Mouse (Mus musculus) spleen, adult 2 months (tissue): Measurements from ENCODE around the gene Syt6. TPM values are rescaled to one million over a fixed set of nuclear protein-coding genes. Genes with fewer than 3 reads are reported as not detected.
A peak's percentile ranks its signal among the peaks of the same experiment; 100 is the strongest.

Experiments
- DNase-seq, 2 experiments: peaks; one replicate each; pipeline versions ENCODE4 v3.0.0 to v3.0.0-alpha.2; 2012 to 2021; ENCODE audit warnings: low spot score in 2 of 2, low read depth in 1 of 2
- H3K27ac ChIP-seq: fragments of 200-500 bp; 2 replicates; pipeline ENCODE4 v1.5.1; 2012; ENCODE audit warnings: low read length, inconsistent platforms; ENCODE audit not compliant: insufficient read depth
- H3K27me3 ChIP-seq: fragments of 200-500 bp; 2 replicates; pipeline ENCODE4 v1.6.1; 2012; ENCODE audit warnings: mild to moderate bottlenecking, moderate library complexity, low read length, inconsistent platforms; ENCODE audit not compliant: control insufficient read depth, insufficient read depth
- H3K36me3 ChIP-seq: fragments of 200-500 bp; 2 replicates; pipeline ENCODE4 v1.6.1; 2012; ENCODE audit warnings: mild to moderate bottlenecking, low read length, inconsistent platforms; ENCODE audit not compliant: control insufficient read depth, insufficient read depth
- H3K4me1 ChIP-seq: fragments of 200-500 bp; 2 replicates; pipeline ENCODE4 v1.6.1; 2011; ENCODE audit warnings: inconsistent platforms; ENCODE audit not compliant: control insufficient read depth, insufficient read depth, insufficient read length
- H3K4me3 ChIP-seq: fragments of 200-500 bp; 2 replicates; pipeline ENCODE4 v1.5.1; 2011; ENCODE audit warnings: mild to moderate bottlenecking, inconsistent platforms; ENCODE audit not compliant: insufficient read depth, insufficient read length; ENCODE audit errors: extremely low read depth
- CTCF ChIP-seq: fragments of 200-500 bp; IDR thresholded peaks from 2 replicates; pipeline ENCODE4 v1.5.1; 2011; ENCODE audit warnings: mild to moderate bottlenecking, inconsistent platforms; ENCODE audit not compliant: insufficient read depth, insufficient read length, insufficient replicate concordance; ENCODE audit errors: extremely low read depth
- POLR2A ChIP-seq: fragments of 200-500 bp; IDR thresholded peaks from 2 replicates; pipeline ENCODE4 v1.6.1; 2011; ENCODE audit warnings: low read depth, low read length, inconsistent platforms
- WGBS: fragments of 180-500 bp; shearing (Covaris S2); methylation state at CpG from one replicate; pipeline ENCODE4 v1.1.7; 2018; 5-methylcytosine and 5-hydroxymethylcytosine counted together
- polyA plus RNA-seq: library from polyadenylated mRNA; depleted of rRNA; stranded (reverse); fragments of >200 nt; gene quantifications from 2 replicates; pipeline ENCODE4 v1.2.3, GENCODE M21; 2012

The Syt6 gene
- polyA plus RNA-seq, 1 experiment: 0.41 TPM

DNA sequence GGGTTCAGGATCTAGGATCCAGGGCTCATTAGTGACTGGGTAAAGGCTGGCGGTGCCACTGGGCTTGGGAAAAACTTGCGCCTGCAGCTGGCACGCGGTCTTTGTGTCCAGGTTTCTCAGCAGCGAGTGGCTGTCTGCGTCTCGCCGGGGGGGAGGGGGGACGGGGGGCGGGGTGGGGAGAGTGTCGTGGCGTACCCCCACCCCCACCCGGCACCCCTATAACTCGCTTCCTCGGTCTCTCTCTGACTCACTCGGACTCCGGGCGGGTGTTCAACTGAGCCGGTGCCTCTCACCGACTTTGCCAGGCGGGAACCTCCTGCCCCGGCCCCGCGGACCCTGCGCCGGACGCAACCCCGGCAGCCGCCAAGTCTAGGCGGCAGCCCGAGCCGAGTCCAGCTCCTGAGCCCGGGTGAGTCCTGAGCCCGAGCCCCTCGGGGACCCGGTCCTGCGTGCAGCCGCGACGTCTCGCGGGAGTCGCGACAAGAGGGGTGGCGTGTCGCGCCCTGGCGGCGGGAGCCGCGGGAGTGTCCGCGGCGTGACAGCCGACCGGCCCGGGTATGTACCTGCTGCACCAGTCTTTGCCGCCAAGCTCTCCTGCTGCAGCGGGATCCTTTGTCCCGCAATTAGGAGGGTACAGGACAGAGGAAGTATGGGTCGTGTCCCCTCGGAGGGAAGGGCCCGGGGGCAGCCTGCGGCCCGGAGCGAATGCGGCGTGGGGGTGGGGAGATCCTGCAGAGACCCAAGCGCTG lies 1.0 kb downstream of the Syt6 start:
- Histone ChIP-seq H3K4me3 (peak overlapping the region; percentile 31; the same call in 1 of the 2 replicates), H3K36me3 (no peaks in the 10 kb centered on the region), H3K4me1 (no peaks in the 10 kb centered on the region), H3K27ac (no peak overlapping the region), H3K27me3 (peaks cover 24% of the 10 kb centered on the region)
- TF ChIP-seq POLR2A (no peak), CTCF (no peak)
- WGBS: 4% methylated on average over 69 of the region's 69 CpGs
- DNase-seq: no peak

DNA sequence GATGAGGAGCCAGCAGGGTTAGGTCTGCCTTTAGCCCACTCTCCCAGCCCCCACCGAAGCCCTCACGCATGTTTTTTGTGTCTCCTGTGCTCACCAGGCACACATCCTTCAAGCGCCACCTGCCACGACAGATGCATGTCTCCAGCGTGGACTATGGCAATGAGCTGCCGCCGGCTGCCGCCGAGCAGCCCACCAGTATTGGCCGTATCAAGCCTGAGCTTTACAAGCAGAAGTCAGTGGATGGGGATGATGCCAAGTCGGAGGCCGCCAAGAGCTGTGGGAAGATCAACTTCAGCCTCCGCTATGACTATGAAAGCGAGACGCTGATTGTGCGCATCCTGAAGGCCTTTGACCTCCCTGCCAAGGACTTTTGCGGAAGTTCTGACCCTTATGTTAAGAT lies 12.1 kb downstream of the Syt6 start:
- Histone ChIP-seq H3K27me3 (no peaks in the 10 kb centered on the region), H3K27ac (no peak overlapping the region), H3K4me1 (no peaks in the 10 kb centered on the region), H3K4me3 (no peak overlapping the region), H3K36me3 (no peaks in the 10 kb centered on the region)
- DNase-seq: no peak
- TF ChIP-seq POLR2A (no peak), CTCF (no peak)
- 95% methylated on average over 17 of the region's 17 CpGs for WGBS

DNA sequence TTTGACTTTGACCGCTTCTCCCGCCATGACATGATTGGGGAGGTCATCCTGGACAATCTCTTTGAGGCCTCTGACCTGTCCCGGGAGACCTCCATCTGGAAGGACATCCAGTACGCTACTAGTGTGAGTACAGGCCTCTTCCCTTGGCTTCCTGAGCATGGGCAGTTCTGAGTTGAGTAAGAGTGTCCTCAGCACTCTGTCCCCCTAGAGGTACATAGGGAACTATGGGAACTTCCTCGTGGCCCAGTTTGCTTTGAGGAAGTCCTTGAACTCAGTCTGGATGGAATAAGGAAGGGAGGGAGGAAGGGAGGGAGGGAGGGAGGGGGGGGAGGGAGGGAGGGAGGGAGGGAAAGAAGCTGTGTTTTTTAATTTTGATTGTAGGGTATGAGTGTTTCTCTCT lies 12.6 kb downstream of the Syt6 start:
- no peaks in the 10 kb centered on the region for H3K36me3 ChIP-seq
- no peak overlapping the region for H3K27ac ChIP-seq
- no peak overlapping the region for H3K4me3 ChIP-seq
- TF ChIP-seq CTCF (no peak), POLR2A (no peak)
- no peak for DNase-seq
- no peaks in the 10 kb centered on the region for H3K4me1 ChIP-seq
- no peaks in the 10 kb centered on the region for H3K27me3 ChIP-seq
- 71% methylated on average over 4 of the region's 5 CpGs for WGBS

DNA sequence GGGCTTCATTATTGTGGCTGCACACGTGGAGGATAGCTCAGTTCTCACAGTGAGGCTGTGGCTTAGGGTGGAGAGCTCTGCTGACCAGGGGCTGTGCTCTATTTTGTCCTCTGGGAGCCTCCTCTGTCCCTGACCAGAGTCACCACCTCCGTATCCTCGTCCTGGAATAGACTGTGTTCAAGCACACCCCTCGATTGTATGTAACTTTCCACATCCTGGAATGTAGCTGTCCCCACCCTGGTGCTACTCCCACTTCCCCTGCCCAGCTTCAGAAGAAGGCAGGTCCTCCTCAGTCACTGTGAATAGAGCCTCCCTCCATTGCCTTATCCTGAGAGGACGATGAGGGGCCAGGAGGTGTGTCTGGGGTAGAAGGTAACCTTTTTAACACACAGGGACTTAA lies 14.6 kb downstream of the Syt6 start:
- Histone ChIP-seq H3K4me1 (no peaks in the 10 kb centered on the region), H3K27me3 (0 out of 2 replicates have a peak, but pooled peaks cover 1% of the 10 kb centered on the region), H3K36me3 (no peaks in the 10 kb centered on the region), H3K27ac (no peak overlapping the region), H3K4me3 (no peak overlapping the region)
- no peak for DNase-seq
- 51% methylated on average over 5 of the region's 5 CpGs for WGBS
- no peak for TF ChIP-seq CTCF
- TF ChIP-seq POLR2A: no peak

DNA sequence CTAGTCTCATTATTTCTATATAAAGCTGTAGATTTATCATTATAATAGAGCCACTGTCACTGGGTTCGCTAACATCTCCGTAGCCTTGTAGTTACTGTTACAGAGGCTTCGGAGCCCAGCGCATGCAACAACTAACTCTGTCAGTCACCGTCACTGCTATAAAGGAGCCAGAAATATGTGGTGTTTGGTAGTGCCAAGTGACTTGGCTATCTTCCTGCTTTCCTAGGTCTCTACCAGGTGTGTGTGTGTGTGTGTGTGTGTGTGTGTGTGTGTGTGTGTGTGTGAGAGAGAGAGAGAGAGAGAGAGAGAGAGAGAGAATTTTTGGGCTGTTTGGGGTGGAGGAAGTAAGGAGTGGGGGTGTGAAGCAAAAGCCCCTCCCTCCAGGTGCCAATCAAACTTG lies 17.6 kb downstream of the Syt6 start:
- Histone ChIP-seq H3K36me3 (no peaks in the 10 kb centered on the region), H3K27ac (no peak overlapping the region), H3K4me1 (no peaks in the 10 kb centered on the region), H3K4me3 (no peak overlapping the region), H3K27me3 (0 out of 2 replicates have a peak, but pooled peaks cover 1% of the 10 kb centered on the region)
- TF ChIP-seq POLR2A: no peak
- no peak for TF ChIP-seq CTCF
- no peak for DNase-seq
- 93% methylated on average over 5 of the region's 5 CpGs for WGBS

DNA sequence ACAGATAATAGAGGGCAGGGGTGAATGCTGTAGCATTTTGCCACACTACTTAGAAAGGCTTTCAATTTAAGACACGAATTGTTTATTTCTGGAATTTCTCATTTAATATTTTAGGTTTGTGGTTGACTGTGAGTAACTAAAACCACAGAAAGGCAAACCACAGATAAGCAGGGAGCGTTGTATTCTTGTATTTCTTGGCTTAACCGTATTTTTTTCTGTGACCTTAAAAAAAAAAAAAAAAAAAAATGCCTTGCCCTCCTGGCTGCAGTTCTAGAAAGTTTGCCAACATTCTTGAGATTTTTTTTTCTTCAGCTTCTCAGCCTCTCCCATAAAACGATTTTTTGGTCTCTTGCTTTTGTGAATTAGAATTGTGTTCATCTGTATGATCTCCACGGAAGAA lies 18.6 kb downstream of the Syt6 start:
- no peak for DNase-seq
- TF ChIP-seq POLR2A (no peak), CTCF (no peak)
- Histone ChIP-seq H3K4me1 (no peaks in the 10 kb centered on the region), H3K4me3 (no peak overlapping the region), H3K27ac (no peak overlapping the region), H3K27me3 (0 out of 2 replicates have a peak, but pooled peaks cover 1% of the 10 kb centered on the region), H3K36me3 (no peaks in the 10 kb centered on the region)
- 13% methylated on average over 5 of the region's 5 CpGs for WGBS

DNA sequence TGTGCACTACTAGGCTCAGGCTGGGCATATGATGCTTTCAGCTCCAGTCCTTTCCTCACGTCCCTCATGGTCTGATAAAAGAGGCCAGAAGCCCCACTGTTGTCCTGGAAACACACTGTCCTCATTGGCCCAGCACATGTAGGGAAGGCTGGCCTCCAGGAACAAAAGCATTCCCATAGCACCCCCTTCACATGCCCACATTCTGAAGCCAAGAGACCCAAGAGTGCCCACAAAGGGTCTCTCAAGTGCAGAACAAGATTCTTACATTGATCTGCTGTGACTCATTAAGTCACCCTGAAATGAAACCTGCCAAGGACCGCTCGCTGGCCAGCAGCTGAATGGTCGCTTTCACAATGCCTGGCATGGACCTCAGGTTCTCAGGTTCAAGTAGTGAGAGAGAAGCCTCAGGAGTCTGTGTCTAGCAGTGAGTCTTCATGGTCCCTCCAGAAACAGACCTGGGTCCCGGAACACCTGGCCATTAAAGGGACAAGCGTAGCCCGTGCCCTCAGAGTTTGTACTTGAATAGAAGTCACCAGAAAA lies 20.3 kb downstream of the Syt6 start:
- H3K27ac ChIP-seq: no peak overlapping the region
- DNase-seq: no peak
- 89% methylated on average over 7 of the region's 7 CpGs for WGBS
- TF ChIP-seq CTCF: no peak
- TF ChIP-seq POLR2A: no peak
- H3K27me3 ChIP-seq: 0 out of 2 replicates have a peak, but pooled peaks cover 1% of the 10 kb centered on the region
- no peak overlapping the region for H3K4me3 ChIP-seq
- no peaks in the 10 kb centered on the region for H3K36me3 ChIP-seq
- no peaks in the 10 kb centered on the region for H3K4me1 ChIP-seq
